Mouse (Mus musculus) cortical plate, adult 2 months (tissue): Measurements from ENCODE around the gene Foxq1.

Experiments used
- CTCF ChIP-seq: fragments of 200-500 bp; IDR thresholded peaks from 2 replicates; pipeline ENCODE4 v1.5.1; 2011; ENCODE audit warnings: mild to moderate bottlenecking, control low read depth, low read length; ENCODE audit not compliant: insufficient read depth; ENCODE audit errors: extremely low read depth
- POLR2A ChIP-seq: fragments of 200-500 bp; IDR thresholded peaks from 2 replicates; pipeline ENCODE4 v1.6.1; 2011; ENCODE audit warnings: mild to moderate bottlenecking, low read length, control low read depth; ENCODE audit not compliant: insufficient read depth; ENCODE audit errors: extremely low read depth

DNA sequence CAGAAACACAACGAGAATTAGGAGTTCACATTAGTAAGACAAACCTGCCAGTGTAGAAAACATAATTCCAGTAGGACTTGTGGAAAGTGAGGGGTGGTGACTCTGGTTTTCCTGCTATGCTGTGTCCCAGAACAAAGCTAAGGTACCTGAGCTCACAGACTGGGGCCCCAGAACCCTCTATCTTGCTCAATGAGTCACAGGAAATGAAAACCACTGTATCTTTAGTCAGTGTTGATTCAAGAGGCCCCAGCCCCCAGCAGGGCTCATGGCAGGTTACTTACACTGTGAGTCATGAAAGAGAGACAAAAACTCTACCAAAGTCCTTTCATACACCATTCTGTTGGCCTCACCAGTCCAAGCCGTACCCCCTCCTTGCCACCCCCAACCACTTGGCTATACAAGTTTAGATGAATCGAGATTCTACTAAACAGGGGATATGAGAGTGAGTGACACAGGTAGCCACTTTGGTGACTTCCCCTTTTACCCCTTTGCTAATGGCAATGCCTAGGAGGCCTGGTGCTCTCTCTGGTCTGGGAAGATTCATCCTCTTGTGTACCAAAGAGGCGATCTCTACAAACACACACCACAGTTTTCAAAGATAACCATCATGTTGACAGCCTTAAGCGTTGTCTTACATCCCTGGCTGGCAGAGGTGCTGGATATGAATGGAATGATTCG, 11.8 kb downstream of the Foxq1 start:
- TF ChIP-seq CTCF (no peak), POLR2A (no peak)
